Mouse (Mus musculus): Measurements from ENCODE around the gene Shcbp1l.

DNA sequence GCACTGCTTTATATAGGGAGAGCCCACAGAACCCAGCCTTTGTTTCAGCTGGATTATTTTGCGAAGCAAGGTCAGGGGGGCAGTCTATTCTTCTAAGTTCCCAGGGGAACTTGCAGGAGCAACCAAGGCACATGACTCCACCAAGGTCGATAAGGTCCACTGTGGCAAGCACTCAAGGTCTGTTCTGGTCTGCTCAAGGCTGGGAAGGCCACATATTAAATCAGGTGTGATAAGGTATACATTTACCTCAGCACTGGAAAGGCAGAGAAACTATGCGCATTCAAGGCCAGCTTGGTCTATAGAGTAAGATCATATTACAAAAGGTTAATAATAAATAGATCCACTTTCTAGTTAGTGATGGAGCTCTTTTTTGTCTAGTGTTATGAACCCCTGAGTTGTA is 71.1 kb downstream of the Shcbp1l start:
- TF ChIP-seq POLR2A (IDR thresholded peaks at IDR 0.05; ENCODE audit: low read depth, low read length), result no peak
- no peak for TF ChIP-seq JUND (conservative IDR thresholded peaks at IDR 0.05; ENCODE audit: low read depth, low read length)
- TF ChIP-seq MAFK (IDR thresholded peaks at IDR 0.05; ENCODE audit: insufficient replicate concordance, low read length), result no peak
